Mouse (Mus musculus): Measurements from ENCODE around the gene Coq8a. TPM values are rescaled to one million over a fixed set of nuclear protein-coding genes. Genes with fewer than 3 reads are reported as not detected.

The Coq8a gene
- 97.7 TPM for polyA plus RNA-seq (2014; fragmentation: Illumina TruSeq; extraction: RNeasy Lipid Tissue Mini Kit (QIAGEN cat#74804); ENCODE audit: low read depth, low replicate concordance)

GRCm38 (mm10) chr1:180198959-180199714, at the start of gene Coq8a:
Gene Coq8a (minus strand): TSS chr1:180199602.

Other genes starting within 250 kb of the Coq8a start
- 22.6 TPM for gene Cdc42bpa, start 239.1 kb downstream of the Coq8a start, polyA plus RNA-seq (2014; fragmentation: Illumina TruSeq; extraction: RNeasy Lipid Tissue Mini Kit (QIAGEN cat#74804); ENCODE audit: low read depth, low replicate concordance)
- gene Psen2, start 63.8 kb upstream of the Coq8a start, polyA plus RNA-seq (2014; fragmentation: Illumina TruSeq; extraction: RNeasy Lipid Tissue Mini Kit (QIAGEN cat#74804); ENCODE audit: low read depth, low replicate concordance): 65.1 TPM
- gene Itpkb, start 130.9 kb upstream of the Coq8a start, polyA plus RNA-seq (2014; fragmentation: Illumina TruSeq; extraction: RNeasy Lipid Tissue Mini Kit (QIAGEN cat#74804); ENCODE audit: low read depth, low replicate concordance): 1.8 TPM

Data from liver, adult 10 weeks (tissue).